9 mouse cellular contexts compared by ENCODE assay signal in the genomic region with DNA sequence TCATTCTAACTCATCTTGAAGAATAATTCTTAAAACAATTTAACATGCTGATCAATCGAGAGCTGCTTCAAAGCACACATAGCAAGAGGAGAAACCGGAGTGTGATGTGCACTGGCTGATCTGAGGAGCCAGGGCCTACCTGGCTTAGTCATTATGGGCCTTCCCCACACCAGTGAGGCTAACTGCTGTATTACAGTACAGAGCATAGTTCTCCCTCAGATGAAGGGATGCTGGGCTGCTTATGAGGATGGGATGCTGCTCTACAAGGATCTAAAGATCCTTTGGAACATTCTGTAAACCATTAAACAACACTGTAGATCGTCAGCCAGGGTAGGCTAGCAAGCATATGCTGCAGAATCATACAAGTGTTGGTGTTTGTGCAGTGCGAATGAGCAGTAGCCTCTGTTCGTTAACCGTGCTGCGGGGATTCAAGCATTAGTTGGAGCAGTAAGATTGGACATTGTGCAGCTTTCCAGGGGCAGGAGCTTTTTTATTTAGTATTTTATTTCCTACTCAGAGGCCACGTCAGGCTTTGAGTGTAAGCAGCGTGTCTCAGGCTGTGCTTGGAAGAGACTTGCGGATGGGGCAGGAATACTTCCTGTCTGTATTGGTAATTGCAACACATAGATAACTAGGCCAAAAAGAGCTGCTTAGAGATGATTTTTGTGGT. TPM values are rescaled to one million over a fixed set of nuclear protein-coding genes. Genes with fewer than 3 reads are reported as not detected.
DNase-seq lines count a peak whose midpoint lies in the region; ATAC-seq and TF ChIP-seq lines count a peak whose summit lies in the region.
"Had no signal": no experiment of that assay in that cellular context is flagged by ENCODE, and none has a peak within 500 bp of the region (broad histone marks: within the 10 kb centered on the region; RNA-seq: fewer than 3 reads in every experiment).

No protein-coding gene starts in this region.

- no peak for TF ChIP-seq CTCF in lung, adult 2 months (IDR thresholded peaks at IDR 0.05; ENCODE audit: insufficient read depth, low read length)

- peaks cover 20% of the 10 kb centered on the region for H3K4me1 ChIP-seq in lung, adult 2 months (ENCODE audit: control insufficient read depth, insufficient read depth, low read length)
- peaks cover 24% of the 10 kb centered on the region for H3K4me1 ChIP-seq in midbrain, embryonic 12.5 days

- 53% methylated on average over 10 of the region's 10 CpGs for WGBS in lung, adult 2 months
- 92% methylated on average over 10 of the region's 10 CpGs for WGBS in midbrain, embryonic 12.5 days

- H3K9me3 ChIP-seq in midbrain, embryonic 12.5 days: no peaks in the 10 kb centered on the region
- H3K9me3 ChIP-seq: embryonic facial prominence, embryonic 15.5 days had no signal

- peak overlapping the region; percentile 5 for H3K4me3 ChIP-seq in lung, adult 2 months (replicated peaks; ENCODE audit: extremely low read depth, low read depth, low read length)
- H3K4me3 ChIP-seq in midbrain, embryonic 12.5 days: peak overlapping the region; percentile 33
- H3K4me3 ChIP-seq: embryonic facial prominence, embryonic 15.5 days had no signal

- H3K27ac ChIP-seq in midbrain, embryonic 12.5 days (replicated peaks): 0 out of 2 replicates have a peak overlapping the region, but pooled peaks have one; percentile 42
- H3K27ac ChIP-seq: embryonic facial prominence, embryonic 15.5 days had no signal

- peaks cover 15% of the 10 kb centered on the region for H3K36me3 ChIP-seq in midbrain, embryonic 12.5 days

- DNase-seq in frontal cortex, postnatal 36 days (ENCODE audit: low spot score in 2 of 2): peak; percentile 34 to 53
- no peak for DNase-seq in frontal cortex, postnatal 25 days (ENCODE audit: low spot score in 2 of 2)
- DNase-seq in lung, adult 2 months: no peak
- no peak for DNase-seq in lung, postnatal 36 days
- peak; percentile 16 to 40 for DNase-seq in cerebellum, postnatal 14 days
- DNase-seq in adrenal gland, postnatal 10 days: no peak

- H3K27me3 ChIP-seq in midbrain, embryonic 12.5 days: no peaks in the 10 kb centered on the region
- H3K27me3 ChIP-seq: embryonic facial prominence, embryonic 15.5 days had no signal

- TF ChIP-seq POLR2A in lung, adult 2 months (IDR thresholded peaks at IDR 0.05; ENCODE audit: borderline replicate concordance, extremely low read depth, low read depth, low read length): no peak

- H3K4me2 ChIP-seq in midbrain, embryonic 12.5 days (replicated peaks): peak overlapping the region; percentile 49
- H3K4me2 ChIP-seq: embryonic facial prominence, embryonic 15.5 days had no signal

- peak overlapping the region; percentile 29; the same call in 1 of the 2 replicates for H3K9ac ChIP-seq in midbrain, embryonic 12.5 days (replicated peaks)
- H3K9ac ChIP-seq: embryonic facial prominence, embryonic 15.5 days had no signal

- ATAC-seq in midbrain, embryonic 12.5 days (ENCODE audit: low FRiP score, low read depth): no peak
- ATAC-seq in inflammation-experienced regulatory T-cells, adult 6 months: no peak

RNA-seq across cellular contexts. Expression of gene Arid4a, which starts 33.9 kb away (rescaled TPM):
- polyA plus RNA-seq in lung, adult 2 months (2012; rRNA removed): 4.1 and 5.4 TPM in 2 replicates
- polyA plus RNA-seq in midbrain, embryonic 12.5 days (2016; fragmentation: Nextera tagmentation; extraction: Ambion mirVana): 35.8 and 37.1 TPM in 2 replicates
- total RNA-seq in adrenal gland, postnatal 10 days (2021): 10 to 100 TPM; 19.2 to 21.1 TPM
- 100 to 1,000 TPM in 1 of 3 experiments, 10 to 100 TPM in 2; 83.6 to 104 (median 99.6) TPM for polyA plus RNA-seq in inflammation-experienced regulatory T-cells, adult 6 months (2017; shearing (Covaris generic))

Comparison
In these comparisons a context has a peak if more than half of its experiments do, and no peak if none do; other contexts are left out.
1. DNase-seq: peak in frontal cortex, postnatal 36 days (2 of 2) and cerebellum, postnatal 14 days (2 of 2); none in frontal cortex, postnatal 25 days (0 of 2), lung, adult 2 months (single experiment), lung, postnatal 36 days (single experiment) and adrenal gland, postnatal 10 days (single experiment).